Mouse (Mus musculus) ovary, adult 2 months (tissue): ENCODE data around the gene Trpc4ap. TPM values are rescaled to one million over a fixed set of nuclear protein-coding genes. Genes with fewer than 3 reads are reported as not detected.

Experiments used
- polyA plus RNA-seq: library from polyadenylated mRNA; depleted of rRNA; stranded (reverse); fragments of >200 nt; gene quantifications from 2 replicates; pipeline ENCODE4 v1.2.3, GENCODE M21; 2012; rRNA removed

Gene Trpc4ap
- polyA plus RNA-seq = 212 and 229 TPM in 2 replicates

DNA sequence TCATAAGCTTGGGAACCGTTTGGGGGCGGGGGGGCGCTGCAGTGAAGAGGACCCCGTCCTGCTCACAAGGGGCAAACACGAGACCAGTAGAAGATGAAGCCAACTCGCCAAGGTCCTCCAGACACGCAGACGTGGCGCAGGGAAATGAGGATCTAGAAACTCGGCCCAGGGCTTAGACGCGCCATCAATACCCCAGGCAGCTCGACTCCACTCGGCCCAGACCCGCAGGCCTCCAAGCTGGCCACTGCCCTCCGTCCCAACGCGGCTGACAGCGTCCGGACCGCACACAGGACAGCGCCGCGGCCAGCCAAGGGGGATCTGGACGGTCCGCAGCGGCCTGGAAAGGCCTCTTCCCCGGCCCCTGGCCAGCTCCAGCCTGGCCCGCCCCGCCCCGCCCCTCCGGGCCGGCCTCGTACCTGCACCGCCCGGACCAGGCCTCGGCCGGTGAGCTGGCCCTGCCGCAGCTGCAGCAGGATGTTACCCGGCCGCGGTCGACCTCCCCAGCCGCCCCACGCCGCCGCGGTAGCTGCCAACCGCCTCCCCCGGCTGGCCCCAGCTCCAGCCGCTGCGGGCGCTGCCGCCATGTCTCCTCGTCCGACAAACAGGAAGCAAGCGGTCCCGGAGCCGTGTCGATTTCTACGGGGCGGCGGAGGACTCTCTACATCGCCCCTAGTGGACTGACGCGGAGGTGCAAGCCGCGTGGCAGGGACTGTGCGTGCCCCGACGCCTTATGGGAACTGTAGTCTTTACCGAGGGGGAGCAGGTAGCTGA is at the start of gene Trpc4ap:
TSS of gene Trpc4ap (minus strand) at position 662 of the 771 bp plus-strand sequence.

DNA sequence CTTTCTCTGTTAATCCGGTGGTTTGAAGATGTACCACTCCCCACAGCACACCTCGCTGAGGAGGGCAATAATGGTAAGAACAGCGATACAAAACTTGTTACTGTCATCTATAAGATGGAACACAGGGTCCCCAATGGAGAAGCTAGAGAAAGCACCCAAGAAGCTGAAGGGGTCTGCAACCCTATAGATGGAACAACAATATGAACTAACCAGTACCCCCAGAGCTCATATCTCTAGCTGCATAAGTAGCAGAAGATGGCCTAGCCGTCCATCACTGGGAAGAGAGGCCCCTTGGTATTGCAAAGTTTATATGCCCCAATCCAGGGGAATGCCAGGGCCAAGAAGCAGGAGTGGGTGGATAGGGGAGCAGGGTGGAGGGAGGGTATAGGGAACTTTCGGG is 43.6 kb upstream of the Trpc4ap start, which contains the start of gene Gm17581:
TSS of gene Gm17581 (minus strand) at position 101 of the 400 bp plus-strand sequence.

DNA sequence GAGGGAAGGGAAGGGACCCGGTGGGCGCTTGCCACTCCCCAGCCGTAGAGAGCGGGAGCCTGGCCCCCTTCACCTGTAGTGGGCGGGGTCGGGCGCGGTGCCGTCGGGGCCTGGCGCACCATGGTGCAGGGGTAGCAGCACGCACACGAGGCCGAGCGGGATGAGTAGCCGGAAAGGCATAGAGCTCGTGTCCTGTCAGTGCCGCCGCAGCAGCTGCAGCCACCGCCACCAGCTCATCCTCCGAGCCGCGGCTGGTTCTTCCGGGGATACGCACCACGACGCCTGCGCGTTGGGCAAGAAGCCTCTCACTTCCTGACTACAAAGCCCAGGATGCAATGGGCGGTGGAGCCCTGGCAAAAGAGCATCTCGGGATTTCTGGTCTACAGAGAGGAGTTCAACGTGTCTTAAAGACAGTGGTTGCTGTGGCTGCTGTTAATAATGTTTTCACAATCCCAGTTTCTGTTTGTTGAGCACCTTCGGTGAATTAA is 37.0 kb upstream of the Trpc4ap start, which contains the start of gene Edem2:
TSS of gene Edem2 (minus strand) at position 318 of the 488 bp plus-strand sequence.

DNA sequence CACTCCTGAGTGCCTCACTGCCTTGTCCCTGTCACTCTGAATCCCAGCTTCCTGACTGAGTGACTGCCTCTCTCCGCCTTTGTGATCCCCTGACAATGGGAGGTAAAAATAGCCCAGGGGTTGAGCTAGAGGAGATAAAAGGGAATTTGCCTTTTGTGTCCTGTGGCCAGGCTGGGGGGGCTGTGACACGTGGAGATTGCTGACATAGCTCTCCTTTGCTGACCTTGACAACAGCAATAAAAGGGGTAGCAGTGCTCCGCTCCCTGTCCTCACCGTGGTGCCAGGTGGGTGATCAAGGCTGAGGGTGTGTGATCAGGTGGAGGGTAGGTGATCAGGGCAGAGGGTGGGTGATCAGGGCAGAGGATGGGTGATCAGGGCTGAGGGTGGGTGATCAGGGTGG is 81.2 kb downstream of the Trpc4ap start, which contains the start of gene Myh7b:
TSS of gene Myh7b (plus strand) at position 235 of the 400 bp plus-strand sequence.

DNA sequence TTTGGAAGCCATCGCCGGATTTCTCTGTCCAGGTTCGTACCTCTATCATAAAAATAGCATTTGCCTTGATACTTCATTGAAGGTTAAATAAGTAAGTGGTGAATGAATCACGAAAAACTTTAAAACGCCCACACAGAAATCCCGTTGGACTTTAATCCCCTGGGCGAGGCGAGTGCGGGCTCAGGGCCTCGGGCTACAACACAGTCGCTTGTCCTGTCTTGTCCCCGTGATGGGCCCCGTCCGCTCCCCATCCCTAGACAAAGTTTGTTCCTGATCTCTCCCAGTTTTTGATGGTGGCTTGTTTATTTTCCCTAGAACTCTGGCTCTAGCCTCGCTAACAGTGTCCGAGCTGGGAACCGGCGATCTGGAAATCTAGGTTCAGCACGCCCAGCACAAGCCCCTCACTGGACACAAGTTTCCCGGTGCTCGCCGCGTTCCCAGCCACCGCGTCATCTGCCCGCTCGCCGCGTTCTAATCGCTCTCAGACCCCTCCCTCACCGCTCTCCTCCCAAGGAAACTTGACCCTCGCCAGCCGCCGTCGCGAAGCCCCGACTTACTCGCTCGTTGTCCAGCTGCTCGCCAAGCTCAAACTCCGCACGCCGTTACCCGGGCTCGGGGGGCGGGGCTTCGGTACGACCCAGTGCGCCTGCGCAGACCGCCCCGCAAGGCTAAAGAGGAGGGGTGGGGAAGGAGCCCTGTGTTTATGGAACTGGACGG is 99.9 kb downstream of the Trpc4ap start, which contains the start of gene Gss:
TSS of gene Gss (minus strand) at position 674 of the 717 bp plus-strand sequence.

Other genes starting within 250 kb of the Trpc4ap start
- gene Ncoa6, start 218.5 kb downstream of the Trpc4ap start, polyA plus RNA-seq = 54.7 and 58.5 TPM in 2 replicates
- gene Acss2, start 174.4 kb downstream of the Trpc4ap start, polyA plus RNA-seq = 29.9 and 32.3 TPM in 2 replicates
- 22.8 and 26.3 TPM in 2 replicates for gene Ggt7, start 174.1 kb downstream of the Trpc4ap start, polyA plus RNA-seq
- gene Gss, start 99.6 kb downstream of the Trpc4ap start, polyA plus RNA-seq = 22.9 and 32.6 TPM in 2 replicates
- 0.53 and 0.97 TPM in 2 replicates for gene Myh7b, start 81.2 kb downstream of the Trpc4ap start, polyA plus RNA-seq
- 79.8 and 160 TPM in 2 replicates for gene Edem2, start 37.1 kb upstream of the Trpc4ap start, polyA plus RNA-seq
- not detected in 2 replicates for gene Gm17581, start 43.5 kb upstream of the Trpc4ap start, polyA plus RNA-seq
- gene Procr, start 58.7 kb upstream of the Trpc4ap start, polyA plus RNA-seq = 11.7 and 14.6 TPM in 2 replicates
- gene Mmp24, start 83.0 kb upstream of the Trpc4ap start, polyA plus RNA-seq = 0.24 and 0.25 TPM in 2 replicates
- gene BC029722, start 127.0 kb upstream of the Trpc4ap start, polyA plus RNA-seq = 73.4 and 100 TPM in 2 replicates
- gene Eif6, start 134.5 kb upstream of the Trpc4ap start, polyA plus RNA-seq = 144 and 153 TPM in 2 replicates
- gene Fam83c, start 142.5 kb upstream of the Trpc4ap start, polyA plus RNA-seq = 0.03 TPM in 1 of 2 replicates, not detected in the other
- 16.7 and 23.2 TPM in 2 replicates for gene Uqcc1, start 237.9 kb upstream of the Trpc4ap start, polyA plus RNA-seq
- gene Gm15557, start 248.3 kb upstream of the Trpc4ap start, polyA plus RNA-seq = not detected in 2 replicates